Mouse (Mus musculus) stomach, postnatal 0 days (tissue): ENCODE results near the gene Ankrd12. TPM values are rescaled to one million over a fixed set of nuclear protein-coding genes. Genes with fewer than 3 reads are reported as not detected.
"Not testable (repeated sequence)": the region's sequence is repeated elsewhere in the genome, so short reads cannot be mapped to it uniquely, and the experiment has no call there.

Experiments
- ATAC-seq: fragments of 200-750 bp; cut with Nextera tagmentation; 2 replicates; pipeline ENCODE4 v1.8.0; 2017; ENCODE audit not compliant: low FRiP score, low TSS enrichment
- DNase-seq: peaks from one replicate; pipeline ENCODE4 v3.0.0-alpha.2; 2016; ENCODE audit warnings: low spot score
- H3K27ac ChIP-seq: fragments of 300-500 bp; sonication (generic); replicated peaks from 2 replicates; pipeline ENCODE4 v1.5.1; 2014; ENCODE audit warnings: mild to moderate bottlenecking, control low read depth
- H3K27me3 ChIP-seq: fragments of 300-500 bp; sonication (generic); 2 replicates; pipeline ENCODE4 v1.6.1; 2014; ENCODE audit warnings: low read length; ENCODE audit not compliant: control insufficient read depth, insufficient read depth
- H3K36me3 ChIP-seq: fragments of 300-500 bp; sonication (generic); 2 replicates; pipeline ENCODE4 v1.6.1; 2014; ENCODE audit warnings: low read length, mixed read lengths; ENCODE audit not compliant: control insufficient read depth, insufficient read depth
- H3K4me1 ChIP-seq: fragments of 300-500 bp; sonication (generic); replicated peaks from 2 replicates; pipeline ENCODE4 v1.6.1; 2014; ENCODE audit warnings: antibody characterized with exemption; ENCODE audit not compliant: control insufficient read depth, insufficient read depth
- H3K4me2 ChIP-seq: fragments of 300-500 bp; sonication (generic); replicated peaks from 2 replicates; pipeline ENCODE4 v1.6.1; 2014; ENCODE audit warnings: low read depth, mild to moderate bottlenecking, control low read depth, moderate library complexity
- H3K4me3 ChIP-seq: fragments of 300-500 bp; sonication (generic); 2 replicates; pipeline ENCODE4 v1.5.1; 2014; ENCODE audit warnings: low read depth, low read length, control low read depth
- H3K9ac ChIP-seq: fragments of 300-500 bp; sonication (generic); 2 replicates; pipeline ENCODE4 v1.6.1; 2014; ENCODE audit warnings: mild to moderate bottlenecking, low read length, control low read depth, mixed read lengths
- H3K9me3 ChIP-seq: fragments of 300-500 bp; sonication (generic); 2 replicates; pipeline ENCODE4 v1.6.1; 2016; ENCODE audit warnings: low read length; ENCODE audit not compliant: control insufficient read depth
- CTCF ChIP-seq: IDR thresholded peaks from 2 replicates; pipeline ENCODE4 v1.5.1; 2016; ENCODE audit warnings: antibody characterized with exemption, low read depth, mild to moderate bottlenecking, moderate library complexity
- EP300 ChIP-seq: optimal IDR thresholded peaks from 2 replicates; pipeline ENCODE3; 2016; ENCODE audit warnings: antibody characterized with exemption
- WGBS: fragments of 180-500 bp; shearing (Covaris S2); extraction: QIAGEN DNeasy Blood & Tissue Kit; methylation state at CpG from one replicate; pipeline ENCODE4 v1.1.7; 2014; 5-methylcytosine and 5-hydroxymethylcytosine counted together
- polyA plus RNA-seq: library from polyadenylated mRNA; unstranded; fragments of >200 nt; fragmentation: Nextera tagmentation; extraction: Ambion mirVana; gene quantifications from 2 replicates; pipeline ENCODE4 v1.2.1, GENCODE M21; 2015

The Ankrd12 gene
- polyA plus RNA-seq, 1 experiment from 2014 or later: 23.4 TPM

DNA sequence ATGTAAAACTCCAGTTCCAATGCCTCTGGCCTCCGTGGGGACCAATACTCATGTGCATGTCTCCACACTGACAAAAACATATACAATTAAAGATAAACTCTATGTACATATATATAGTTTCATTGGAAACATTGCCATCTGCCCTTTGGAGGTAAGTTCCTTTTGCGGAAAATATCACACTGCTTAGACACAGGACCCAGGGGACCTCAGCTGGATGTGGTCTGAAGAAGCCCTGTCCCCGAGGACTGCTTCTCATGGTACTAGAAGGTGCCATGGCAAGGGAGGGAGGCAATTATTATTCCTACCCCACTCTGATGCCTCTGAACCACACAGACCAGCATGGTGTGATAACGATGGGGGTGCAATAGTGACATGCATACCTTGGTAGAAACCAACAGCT is 18.7 kb downstream of the Ankrd12 start:
- no peak overlapping the region for H3K4me3 ChIP-seq
- no peak overlapping the region for H3K27ac ChIP-seq
- TF ChIP-seq EP300 (no peak), CTCF (no peak)
- ATAC-seq (no peak), DNase-seq (no peak)
- no peaks in the 10 kb centered on the region for H3K36me3 ChIP-seq
- no peaks in the 10 kb centered on the region for H3K9me3 ChIP-seq
- H3K4me1 ChIP-seq: no peaks in the 10 kb centered on the region
- 90% methylated on average over 4 of the region's 4 CpGs for WGBS
- no peaks in the 10 kb centered on the region for H3K27me3 ChIP-seq
- no peak overlapping the region for H3K9ac ChIP-seq
- H3K4me2 ChIP-seq: no peak overlapping the region

DNA sequence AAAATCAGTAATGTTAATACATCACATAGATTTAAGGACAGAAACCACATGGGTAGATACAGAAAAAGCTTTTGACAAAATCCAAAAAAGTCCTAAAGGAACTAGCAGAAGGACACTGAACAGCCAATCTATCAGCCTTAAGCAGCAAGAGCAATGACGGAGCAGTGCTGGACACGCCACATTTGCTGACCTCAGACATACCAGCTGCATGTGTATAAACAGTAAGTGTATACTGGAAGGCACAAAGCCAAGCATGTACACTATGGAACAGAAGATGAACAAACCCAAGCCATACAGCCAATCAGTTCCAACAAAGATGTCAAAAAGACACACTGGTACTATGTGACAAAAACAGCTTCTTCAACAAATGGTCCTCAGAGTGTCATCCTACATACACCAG is 19.7 kb downstream of the Ankrd12 start:
- no peak overlapping the region for H3K27ac ChIP-seq
- no peak overlapping the region for H3K9ac ChIP-seq
- no peaks in the 10 kb centered on the region for H3K27me3 ChIP-seq
- TF ChIP-seq CTCF: no peak
- no peak for TF ChIP-seq EP300
- 49% methylated on average over 2 of the region's 2 CpGs for WGBS
- no peak overlapping the region for H3K4me3 ChIP-seq
- H3K9me3 ChIP-seq: no peaks in the 10 kb centered on the region
- H3K4me1 ChIP-seq: no peaks in the 10 kb centered on the region
- H3K36me3 ChIP-seq: no peaks in the 10 kb centered on the region
- no peak overlapping the region for H3K4me2 ChIP-seq
- ATAC-seq (no peak), DNase-seq (no peak)

DNA sequence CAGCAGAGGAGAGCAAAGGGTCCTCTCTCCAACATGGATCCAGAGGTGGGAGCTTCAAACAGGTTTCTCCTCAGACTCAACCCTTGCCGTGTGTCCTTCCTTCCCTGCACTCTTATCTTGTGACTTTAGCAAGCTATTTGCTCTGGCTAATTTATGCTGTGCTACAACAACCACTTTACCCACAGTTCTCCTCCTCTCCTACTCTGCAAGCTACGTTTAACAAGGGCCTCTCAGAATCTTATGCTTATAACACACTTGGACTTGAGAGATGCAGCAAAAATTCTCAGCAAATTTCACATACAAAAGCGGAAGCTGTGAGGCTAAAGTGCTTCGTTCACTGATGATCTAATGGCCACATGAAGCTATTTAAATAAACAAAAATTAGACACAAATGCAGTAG is 23.5 kb downstream of the Ankrd12 start:
- H3K9ac ChIP-seq: no peak overlapping the region
- H3K9me3 ChIP-seq: no peaks in the 10 kb centered on the region
- DNase-seq: no peak
- H3K27me3 ChIP-seq: no peaks in the 10 kb centered on the region
- H3K4me3 ChIP-seq: no peak overlapping the region
- 49% methylated on average over 4 of the region's 4 CpGs for WGBS
- no peaks in the 10 kb centered on the region for H3K4me1 ChIP-seq
- H3K27ac ChIP-seq: no peak overlapping the region
- no peak for TF ChIP-seq CTCF
- no peak for TF ChIP-seq EP300
- no peak for ATAC-seq
- no peak overlapping the region for H3K4me2 ChIP-seq
- H3K36me3 ChIP-seq: no peaks in the 10 kb centered on the region; the same call in 1 of the 2 replicates

DNA sequence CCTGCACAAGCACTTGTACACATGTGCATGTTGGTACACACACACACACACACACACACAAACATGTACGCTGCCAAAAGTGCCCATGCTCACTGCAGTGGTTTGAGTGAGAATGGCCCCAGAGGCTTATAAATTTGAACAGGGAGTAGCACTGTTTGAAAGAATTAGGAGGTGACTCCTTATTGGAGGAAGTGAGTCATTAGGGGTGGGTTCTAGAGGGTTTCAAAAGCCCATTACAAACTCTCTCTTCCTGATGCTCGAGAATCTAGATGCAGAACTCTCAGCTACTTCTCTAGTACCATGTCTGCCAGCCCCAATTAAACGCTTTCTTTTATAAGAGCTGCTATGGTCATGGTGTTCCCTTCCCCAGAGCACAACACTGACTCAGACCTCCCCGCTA is 28.1 kb downstream of the Ankrd12 start:
- ATAC-seq: no peak

DNA sequence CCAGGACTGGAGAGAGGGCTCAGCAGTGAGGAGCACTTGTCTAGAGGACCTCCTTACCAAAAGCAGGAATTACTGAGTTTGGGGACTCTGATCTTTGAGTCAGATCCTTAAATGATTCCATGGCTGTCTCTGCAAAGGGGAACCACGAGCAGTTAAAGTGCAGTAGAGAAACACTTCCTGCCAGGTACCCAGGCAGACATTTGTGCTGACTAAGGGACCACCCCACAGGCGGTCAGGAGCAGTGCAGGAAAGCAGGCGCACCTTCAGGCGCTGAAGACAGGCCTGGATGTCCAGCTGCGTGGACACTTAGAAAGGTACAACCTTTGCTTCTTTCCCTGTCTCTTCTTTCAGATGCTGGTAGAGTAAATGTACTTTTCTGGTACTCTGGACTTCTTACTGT is 28.7 kb downstream of the Ankrd12 start:
- Histone ChIP-seq H3K4me1 (no peaks in the 10 kb centered on the region), H3K9me3 (no peaks in the 10 kb centered on the region), H3K9ac (no peak overlapping the region), H3K4me3 (no peak overlapping the region), H3K4me2 (no peak overlapping the region), H3K36me3 (peaks cover 2% of the 10 kb centered on the region; the same call in 1 of the 2 replicates), H3K27me3 (no peaks in the 10 kb centered on the region), H3K27ac (no peak overlapping the region)
- ATAC-seq (no peak), DNase-seq (no peak)
- TF ChIP-seq EP300: no peak
- no peak for TF ChIP-seq CTCF
- 62% methylated on average over 5 of the region's 5 CpGs for WGBS

More for the DNA sequence above, 28.1 kb downstream of the Ankrd12 start:
- WGBS: 78% methylated on average over 4 of the region's 4 CpGs
- H3K4me3 ChIP-seq: no peak overlapping the region
- H3K4me1 ChIP-seq: no peaks in the 10 kb centered on the region
- H3K27ac ChIP-seq: no peak overlapping the region
- H3K36me3 ChIP-seq: peaks cover 2% of the 10 kb centered on the region; the same call in 1 of the 2 replicates
- H3K9ac ChIP-seq: no peak overlapping the region
- no peak overlapping the region for H3K4me2 ChIP-seq
- DNase-seq: no peak
- no peak for TF ChIP-seq EP300
- no peak for TF ChIP-seq CTCF
- H3K9me3 ChIP-seq: no peaks in the 10 kb centered on the region
- no peaks in the 10 kb centered on the region for H3K27me3 ChIP-seq

DNA sequence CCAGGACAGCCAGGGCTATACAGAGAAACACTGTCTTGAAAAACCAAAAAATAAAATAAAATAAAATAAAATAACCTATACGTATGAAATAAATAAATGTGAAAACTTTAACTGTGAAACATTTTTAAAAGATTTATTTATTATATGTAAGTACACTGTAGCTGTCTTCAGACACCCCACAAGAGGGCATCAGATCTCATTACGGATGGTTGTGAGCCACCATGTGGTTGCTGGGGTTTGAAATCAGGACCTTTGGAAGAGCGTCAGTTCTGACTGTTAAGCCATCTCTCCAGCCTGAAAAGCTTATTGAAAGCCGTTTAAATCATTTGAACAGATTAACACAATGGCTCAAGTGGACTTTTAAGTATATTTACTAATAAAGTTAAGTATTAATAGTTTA is 33.2 kb downstream of the Ankrd12 start:
- H3K36me3 ChIP-seq, H3K9ac ChIP-seq, H3K27me3 ChIP-seq, H3K4me2 ChIP-seq, ATAC-seq, H3K27ac ChIP-seq, DNase-seq, H3K4me1 ChIP-seq, H3K4me3 ChIP-seq, H3K9me3 ChIP-seq: not testable (repeated sequence)
- WGBS: 85% methylated on average over 4 of the region's 4 CpGs
- TF ChIP-seq CTCF: peak; percentile 37
